Mouse (Mus musculus): ENCODE results near the gene Gse1.

- TF ChIP-seq CTCF (IDR thresholded peaks at IDR 0.05; ENCODE audit: borderline replicate concordance, extremely low read depth, insufficient read depth, insufficient read length): no peak
- no peak for TF ChIP-seq POLR2A (IDR thresholded peaks at IDR 0.05; ENCODE audit: borderline replicate concordance, extremely low read depth, insufficient read depth, insufficient read length, poor library complexity, severe bottlenecking)
Measured at GRCm38 (mm10) chr8:120284265-120284664, 56.0 kb downstream of the Gse1 start.

All from brain, embryonic 14.5 days (tissue).